Mouse (Mus musculus) CH12.LX (cell line): ENCODE measurements at regions not wholly inside any gene's neighbourhood (a gene's known extent, or its start where the extent isn't known, plus 50 kb on each side); places are given as distances from the start of the nearest gene placed in this dataset.

Experiments used
- DNase-seq: peaks from one replicate; pipeline ENCODE4 v3.0.0-alpha.2; 2013; ENCODE audit errors: extremely low read depth
- H3K27ac ChIP-seq: 2 replicates; pipeline ENCODE4 v1.5.1; 2012; ENCODE audit warnings: low read depth, mild to moderate bottlenecking, control low read depth, moderate library complexity; ENCODE audit not compliant: insufficient read depth
- H3K27me3 ChIP-seq: replicated peaks from 2 replicates; pipeline ENCODE3; 2012; ENCODE audit warnings: inconsistent platforms
- H3K36me3 ChIP-seq, 2 experiments: replicated peaks in 1 of 2; 2 replicates each; pipeline versions ENCODE3 to v1.6.1; 2012; ENCODE audit warnings: inconsistent platforms in 1 of 2, low read length in 1 of 2, mild to moderate bottlenecking in 1 of 2, mixed read lengths in 1 of 2, moderate library complexity in 1 of 2; ENCODE audit not compliant: control insufficient read depth in 1 of 2, insufficient read depth in 1 of 2
- H3K4me1 ChIP-seq, 2 experiments: 2 replicates each; pipeline ENCODE4 v1.6.1; 2012; ENCODE audit warnings: inconsistent platforms in 1 of 2, moderate library complexity in 1 of 2; ENCODE audit not compliant: insufficient read depth in 2 of 2, control insufficient read depth in 1 of 2
- H3K4me2 ChIP-seq: 2 replicates; pipeline ENCODE4 v1.6.1; 2012; ENCODE audit warnings: low read depth, mild to moderate bottlenecking, control low read depth; ENCODE audit not compliant: poor library complexity, insufficient read depth, severe bottlenecking
- H3K4me3 ChIP-seq, 3 experiments: fragments of 150-350 bp in 1 of 3; sonication (generic) in 1 of 3; replicated peaks in 1 of 3; 2 replicates each; pipeline versions ENCODE3 to v1.5.1; 2011 to 2012; ENCODE audit warnings: low read depth in 2 of 3, low read length in 2 of 3, mild to moderate bottlenecking in 2 of 3, moderate library complexity in 2 of 3, control low read depth in 1 of 3, improper control_type of control experiment in 1 of 3, inconsistent platforms in 1 of 3, mixed read lengths in 1 of 3; ENCODE audit not compliant: poor library complexity in 1 of 3
- H3K79me2 ChIP-seq: replicated peaks from 2 replicates; pipeline ENCODE4 v1.6.1; 2012; ENCODE audit warnings: mild to moderate bottlenecking, moderate library complexity; ENCODE audit not compliant: control insufficient read depth, poor library complexity, insufficient read depth, severe bottlenecking; ENCODE audit errors: extremely low read depth
- H3K9ac ChIP-seq: 2 replicates; pipeline ENCODE4 v1.6.1; 2012; ENCODE audit warnings: low read depth, mild to moderate bottlenecking, control low read depth, moderate library complexity; ENCODE audit not compliant: insufficient read depth
- H3K9me3 ChIP-seq: replicated peaks from 2 replicates; pipeline ENCODE3; 2012; ENCODE audit warnings: low read length, inconsistent platforms, mixed read lengths
- CHD1 ChIP-seq: IDR thresholded peaks from 2 replicates; pipeline ENCODE4 v1.6.1; 2012; ENCODE audit warnings: low read depth, low read length, improper control_type of control experiment, inconsistent platforms
- CHD2 ChIP-seq: IDR thresholded peaks from 2 replicates; pipeline ENCODE4 v1.6.1; 2011; ENCODE audit warnings: low read length, improper control_type of control experiment
- EP300 ChIP-seq: IDR thresholded peaks from 2 replicates; pipeline ENCODE4 v1.6.1; 2011; ENCODE audit warnings: low read length, improper control_type of control experiment
- GABPA ChIP-seq: IDR thresholded peaks from 2 replicates; pipeline ENCODE4 v1.6.1; 2012; ENCODE audit warnings: low read depth, low read length, improper control_type of control experiment, inconsistent platforms; ENCODE audit not compliant: insufficient replicate concordance
- IRF4 ChIP-seq: IDR thresholded peaks from 2 replicates; pipeline ENCODE4 v1.6.1; 2014; ENCODE audit warnings: low read depth, mild to moderate bottlenecking, inconsistent platforms, low read length, improper control_type of control experiment
- MAFK ChIP-seq: IDR thresholded peaks from 2 replicates; pipeline ENCODE4 v1.6.1; 2011; ENCODE audit warnings: low read length, improper control_type of control experiment; ENCODE audit not compliant: insufficient replicate concordance
- MAZ ChIP-seq: IDR thresholded peaks from 2 replicates; pipeline ENCODE4 v1.6.1; 2012; ENCODE audit warnings: low read depth, mild to moderate bottlenecking, inconsistent platforms, low read length, improper control_type of control experiment, moderate library complexity
- MEF2A ChIP-seq: IDR thresholded peaks from 2 replicates; pipeline ENCODE4 v1.6.1; 2014; ENCODE audit warnings: low read depth, mild to moderate bottlenecking, inconsistent platforms, low read length, improper control_type of control experiment, borderline replicate concordance
- MXI1 ChIP-seq: IDR thresholded peaks from 2 replicates; pipeline ENCODE4 v1.6.1; 2011; ENCODE audit warnings: mild to moderate bottlenecking, low read depth, low read length, improper control_type of control experiment
- POLR2AphosphoS2 ChIP-seq: IDR thresholded peaks from 2 replicates; pipeline ENCODE4 v1.6.1; 2011; ENCODE audit warnings: low read depth, low read length, improper control_type of control experiment
- SIN3A ChIP-seq: IDR thresholded peaks from 2 replicates; pipeline ENCODE4 v1.6.1; 2012; ENCODE audit warnings: low read length, improper control_type of control experiment, inconsistent platforms
- SMC3 ChIP-seq: IDR thresholded peaks from 2 replicates; pipeline ENCODE4 v1.6.1; 2011; ENCODE audit warnings: low read depth, low read length, improper control_type of control experiment
- TBP ChIP-seq: conservative IDR thresholded peaks from 2 replicates; pipeline ENCODE4 v1.6.1; 2011; ENCODE audit warnings: low read depth, low read length, improper control_type of control experiment
- USF1 ChIP-seq: IDR thresholded peaks from 2 replicates; pipeline ENCODE4 v1.6.1; 2014; ENCODE audit warnings: low read depth, mild to moderate bottlenecking, inconsistent platforms, low read length, improper control_type of control experiment
- USF2 ChIP-seq: conservative IDR thresholded peaks from 2 replicates; pipeline ENCODE4 v1.6.1; 2011; ENCODE audit warnings: low read depth, low read length, improper control_type of control experiment
- ZKSCAN1 ChIP-seq: IDR thresholded peaks from 2 replicates; pipeline ENCODE4 v1.6.1; 2012; ENCODE audit warnings: low read depth, inconsistent platforms, low read length, improper control_type of control experiment, borderline replicate concordance
- ZNF384 ChIP-seq: IDR thresholded peaks from 2 replicates; pipeline ENCODE4 v1.6.1; 2012; ENCODE audit warnings: low read depth, low read length, improper control_type of control experiment, inconsistent platforms
- dilution Hi-C: fragments of 300-500 bp; cut with MboI; formaldehyde crosslinking; loops from 2 replicates; pipeline ENCODE4 v1.14.3; 2020; ENCODE audit warnings: low sequenced_read_pairs; ENCODE audit not compliant: extremely low pct_unique_long_range_greater_than_20kb, extremely low pct_ligation_motif_present
- in situ Hi-C: fragments of 300-500 bp; cut with MboI; formaldehyde crosslinking; loops from 3 replicates; pipeline ENCODE4 v1.14.3; 2019; ENCODE audit warnings: low sequenced_read_pairs, low pct_ligation_motif_present, low pct_unique_long_range_greater_than_20kb, mixed read lengths

DNA sequence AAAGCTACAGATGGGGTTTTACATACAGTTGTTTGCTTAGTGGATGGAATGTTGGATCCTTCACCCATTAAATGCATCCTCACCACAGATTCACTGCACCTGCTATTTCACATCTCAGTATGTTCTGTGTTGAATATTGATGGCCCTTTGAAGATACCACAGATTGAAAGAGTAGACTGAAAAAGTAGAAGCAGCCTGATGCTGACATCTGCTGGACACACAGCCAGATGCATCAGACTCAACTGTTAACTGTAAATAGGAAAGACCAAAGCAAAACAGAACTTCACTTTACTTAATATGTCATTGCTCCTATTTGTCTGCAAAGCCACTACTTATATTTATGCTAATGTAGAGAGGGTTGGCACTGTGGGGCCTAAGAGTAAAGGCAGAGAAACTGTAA lies 84.2 kb upstream of the Zranb2 start (continued):
- no peak for TF ChIP-seq POLR2AphosphoS2

GRCm38 (mm10) chr3:157471600-157471999 lies 62.4 kb upstream of the Zranb2 start:
- dilution Hi-C loops (no loop called here), in situ Hi-C loops (no loop called here)
- H3K9ac ChIP-seq, result no peak overlapping the region
- H3K36me3 ChIP-seq, result no peaks in the 10 kb centered on the region
- no peaks in the 10 kb centered on the region for H3K4me1 ChIP-seq
- DNase-seq, result no peak
- no peak overlapping the region for H3K27ac ChIP-seq
- H3K4me3 ChIP-seq, result no peak overlapping the region
- H3K9me3 ChIP-seq, result no peaks in the 10 kb centered on the region
- H3K4me2 ChIP-seq, result no peak overlapping the region
- peaks cover 2% of the 10 kb centered on the region for H3K27me3 ChIP-seq
- TF ChIP-seq POLR2AphosphoS2 (no peak), MAFK (no peak), ZNF384 (no peak), CHD2 (no peak), MXI1 (no peak), MEF2A (no peak), CHD1 (no peak), USF1 (no peak), GABPA (no peak), ZKSCAN1 (no peak), TBP (no peak), IRF4 (no peak), SIN3A (no peak)
- no peaks in the 10 kb centered on the region for H3K79me2 ChIP-seq

DNA sequence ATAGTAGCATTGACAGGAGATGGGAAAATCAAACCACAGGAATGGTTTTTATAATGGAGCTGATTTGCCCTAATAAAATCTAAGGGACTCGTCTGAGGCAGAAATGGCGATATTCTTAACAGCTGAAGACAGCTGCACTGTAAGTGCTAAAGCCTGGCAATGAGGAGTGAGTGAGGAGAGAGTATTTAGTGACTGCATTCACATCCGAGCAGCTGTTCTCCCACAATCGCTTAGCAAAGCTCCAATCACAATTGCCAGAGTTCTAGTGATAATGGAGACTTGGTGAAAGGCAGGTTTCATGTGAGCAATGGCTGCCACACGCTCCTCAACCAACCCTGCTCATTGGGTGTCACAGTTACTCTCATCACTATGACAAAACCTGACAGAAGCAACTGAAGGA lies 61.3 kb upstream of the Zranb2 start:
- TF ChIP-seq ZKSCAN1, result no peak
- no peak for TF ChIP-seq USF2
- TF ChIP-seq MEF2A, result no peak
- TF ChIP-seq TBP, result no peak
- TF ChIP-seq MAZ, result no peak
- TF ChIP-seq EP300, result no peak
- TF ChIP-seq ZNF384, result no peak
- TF ChIP-seq SMC3, result no peak
- H3K27me3 ChIP-seq, result peaks cover 2% of the 10 kb centered on the region
- no peaks in the 10 kb centered on the region for H3K9me3 ChIP-seq
- no peak overlapping the region for H3K9ac ChIP-seq
- in situ Hi-C loops (no loop called here), dilution Hi-C loops (no loop called here)
- no peaks in the 10 kb centered on the region for H3K4me1 ChIP-seq
- H3K4me3 ChIP-seq, result no peak overlapping the region
- no peak overlapping the region for H3K27ac ChIP-seq
- no peak for DNase-seq
- H3K79me2 ChIP-seq, result no peaks in the 10 kb centered on the region
- no peaks in the 10 kb centered on the region for H3K36me3 ChIP-seq
- H3K4me2 ChIP-seq, result no peak overlapping the region
